Mouse (Mus musculus): ENCODE measurements around the gene Prr7. TPM values are rescaled to one million over a fixed set of nuclear protein-coding genes. Genes with fewer than 3 reads are reported as not detected.

Gene Prr7
- total and polyA plus RNA-seq, 2 experiments from 2014 or later: 7.8 to 108 TPM

DNA sequence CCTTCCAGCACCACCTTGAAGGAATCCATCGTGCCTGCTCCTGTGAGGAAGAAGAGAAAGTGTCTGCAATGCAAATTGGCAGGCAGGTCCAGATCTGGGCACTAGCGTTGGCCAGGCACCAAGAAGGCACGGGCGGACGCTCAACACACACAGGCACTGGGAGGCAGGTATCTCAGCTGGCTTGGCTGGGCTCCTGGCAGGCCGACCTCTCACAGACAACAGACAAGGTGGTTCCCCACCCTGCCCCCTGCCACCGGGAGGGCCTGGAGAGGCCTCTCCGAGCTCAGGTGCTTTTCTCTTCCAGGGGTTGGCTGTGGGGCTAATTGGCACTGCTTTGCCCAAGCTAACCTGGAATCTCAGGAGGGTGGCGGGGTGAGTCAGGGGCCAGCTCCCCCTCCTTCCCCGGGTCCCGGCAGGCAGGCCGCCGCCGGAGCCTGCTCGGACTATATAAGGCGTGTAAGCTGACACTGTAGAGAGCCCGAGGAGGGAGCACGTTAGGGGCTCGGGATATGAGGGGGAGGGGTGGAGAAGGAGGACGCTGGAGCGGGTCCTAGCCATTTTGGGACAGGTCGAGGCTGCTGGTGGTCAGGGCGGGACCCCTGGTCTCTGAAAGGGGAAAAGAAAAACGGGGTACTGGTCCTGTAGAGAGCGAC lies 48.4 kb downstream of the Prr7 start:
- Histone ChIP-seq H3K9ac (peak overlapping the region; percentile 79), H3K4me3 (ENCODE audit: low read depth, low read length) (peak overlapping the region; percentile 82), H3K36me3 (ENCODE audit: insufficient read depth) (peaks cover 20% of the 10 kb centered on the region), H3K4me2 (ENCODE audit: low read depth) (peak overlapping the region; percentile 91), H3K4me1 (ENCODE audit: insufficient read depth) (peaks cover 20% of the 10 kb centered on the region; the same call in 1 of the 2 replicates), H3K27ac (ENCODE audit: low read depth, low read length) (peak overlapping the region; percentile 80; the same call in 1 of the 2 replicates), H3K9me3 (ENCODE audit: low read length) (no peaks in the 10 kb centered on the region), H3K27me3 (ENCODE audit: insufficient read depth, low read length) (no peaks in the 10 kb centered on the region)
- WGBS: 4% methylated on average over 25 of the region's 25 CpGs
- ATAC-seq (peak; percentile 33), DNase-seq (peak; percentile 46)
- no peak for TF ChIP-seq CTCF (IDR thresholded peaks at IDR 0.05; ENCODE audit: low read depth)

GRCm38 (mm10) chr13:55513111-55513748 lies 49.2 kb downstream of the Prr7 start, which contains the start of gene Pdlim7:
Gene Pdlim7 (minus strand): TSS chr13:55513676.
- peak within 1 kb of the TSS; percentile 82 for H3K4me3 ChIP-seq (ENCODE audit: low read depth, low read length)
- peaks cover 20% of the 10 kb centered on the region; the same call in 1 of the 2 replicates for H3K4me1 ChIP-seq (ENCODE audit: insufficient read depth)
- H3K9ac ChIP-seq: peak within 1 kb of the TSS; percentile 79
- no peaks in the 10 kb centered on the region for H3K9me3 ChIP-seq (ENCODE audit: low read length)
- TF ChIP-seq CTCF (IDR thresholded peaks at IDR 0.05; ENCODE audit: low read depth): peak; percentile 91
- H3K27ac ChIP-seq (ENCODE audit: low read depth, low read length): peak within 1 kb of the TSS; percentile 80
- DNase-seq (peak; percentile 89), ATAC-seq (peak; percentile 80)
- peaks cover 17% of the 10 kb centered on the region for H3K36me3 ChIP-seq (ENCODE audit: insufficient read depth)
- peak within 1 kb of the TSS; percentile 91 for H3K4me2 ChIP-seq (ENCODE audit: low read depth)
- no peaks in the 10 kb centered on the region for H3K27me3 ChIP-seq (ENCODE audit: insufficient read depth, low read length)
- under 1% methylated on average over 52 of the region's 55 CpGs for WGBS

DNA sequence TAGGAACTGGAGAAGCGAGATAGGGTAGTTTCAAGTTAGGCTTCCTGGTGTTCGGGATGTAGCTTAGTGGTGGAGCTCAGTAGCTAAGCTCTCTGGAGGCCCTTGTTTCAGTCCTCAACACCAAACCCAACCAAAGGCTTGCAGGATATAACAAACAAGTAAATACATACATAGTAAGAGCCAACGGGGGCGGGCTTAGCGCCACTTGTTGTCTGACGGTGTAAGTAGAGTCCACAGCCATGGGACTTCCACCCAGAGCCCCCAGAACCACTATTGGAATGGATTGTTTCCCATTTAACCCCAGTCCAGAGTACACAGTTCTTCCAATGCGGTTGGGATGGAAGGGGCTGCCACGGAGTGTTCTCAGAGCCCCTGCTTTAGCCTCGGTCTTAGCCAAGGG lies 49.8 kb downstream of the Prr7 start:
- peak overlapping the region; percentile 91 for H3K4me2 ChIP-seq (ENCODE audit: low read depth)
- peak overlapping the region; percentile 82 for H3K4me3 ChIP-seq (ENCODE audit: low read depth, low read length)

GRCm38 (mm10) chr13:55516955-55517354 lies 52.9 kb downstream of the Prr7 start:
- no peak overlapping the region for H3K4me3 ChIP-seq (ENCODE audit: low read depth, low read length)
- no peaks in the 10 kb centered on the region for H3K36me3 ChIP-seq (ENCODE audit: insufficient read depth)
- 2% methylated on average over 5 of the region's 5 CpGs for WGBS
- no peak overlapping the region for H3K4me2 ChIP-seq (ENCODE audit: low read depth)
- no peaks in the 10 kb centered on the region for H3K9me3 ChIP-seq (ENCODE audit: low read length)
- no peak overlapping the region for H3K27ac ChIP-seq (ENCODE audit: low read depth, low read length)
- peaks cover 7% of the 10 kb centered on the region; the same call in 1 of the 2 replicates for H3K4me1 ChIP-seq (ENCODE audit: insufficient read depth)
- peak; percentile 96 for TF ChIP-seq CTCF (IDR thresholded peaks at IDR 0.05; ENCODE audit: low read depth)
- DNase-seq: peak; percentile 92
- no peaks in the 10 kb centered on the region for H3K27me3 ChIP-seq (ENCODE audit: insufficient read depth, low read length)
- no peak overlapping the region for H3K9ac ChIP-seq
- peak; percentile 49; the same call in 1 of the 2 replicates for ATAC-seq

More for the DNA sequence above, 49.8 kb downstream of the Prr7 start:
- 36% methylated on average over 9 of the region's 9 CpGs for WGBS
- DNase-seq (no peak), ATAC-seq (no peak)
- H3K9me3 ChIP-seq (ENCODE audit: low read length): no peaks in the 10 kb centered on the region
- H3K36me3 ChIP-seq (ENCODE audit: insufficient read depth): peaks cover 12% of the 10 kb centered on the region
- H3K27ac ChIP-seq (ENCODE audit: low read depth, low read length): 0 out of 2 replicates have a peak overlapping the region, but pooled peaks have one; percentile 35
- no peaks in the 10 kb centered on the region for H3K27me3 ChIP-seq (ENCODE audit: insufficient read depth, low read length)
- H3K9ac ChIP-seq: peak overlapping the region; percentile 79; the same call in 1 of the 2 replicates
- H3K4me1 ChIP-seq (ENCODE audit: insufficient read depth): peaks cover 20% of the 10 kb centered on the region; the same call in 1 of the 2 replicates
- no peak for TF ChIP-seq CTCF (IDR thresholded peaks at IDR 0.05; ENCODE audit: low read depth)

DNA sequence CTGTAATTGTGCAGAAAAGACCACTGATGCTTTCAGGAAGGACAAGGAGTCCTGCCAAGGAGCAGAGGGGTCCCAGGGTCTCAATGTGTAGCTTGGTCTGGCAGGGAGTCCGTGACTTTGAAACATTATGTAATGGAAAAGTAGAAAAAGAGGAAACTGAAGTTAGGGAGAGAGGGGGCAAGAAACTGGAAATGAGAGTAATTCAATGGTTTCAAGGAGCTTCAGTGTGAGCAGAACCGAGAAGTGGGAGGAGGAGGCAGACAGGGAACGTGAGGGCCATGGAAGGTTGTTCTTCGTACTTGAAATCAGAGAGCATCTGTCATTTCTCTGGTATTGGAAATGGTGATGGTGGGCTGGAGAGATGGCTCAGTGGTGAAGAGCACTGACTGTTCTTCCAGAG lies 55.5 kb downstream of the Prr7 start:
- TF ChIP-seq CTCF (IDR thresholded peaks at IDR 0.05; ENCODE audit: low read depth): no peak
- Histone ChIP-seq H3K9me3 (ENCODE audit: low read length) (no peaks in the 10 kb centered on the region), H3K4me1 (ENCODE audit: insufficient read depth) (no peaks in the 10 kb centered on the region), H3K4me2 (ENCODE audit: low read depth) (no peak overlapping the region), H3K9ac (no peak overlapping the region), H3K27me3 (ENCODE audit: insufficient read depth, low read length) (no peaks in the 10 kb centered on the region), H3K36me3 (ENCODE audit: insufficient read depth) (no peaks in the 10 kb centered on the region), H3K4me3 (ENCODE audit: low read depth, low read length) (no peak overlapping the region), H3K27ac (ENCODE audit: low read depth, low read length) (no peak overlapping the region)
- ATAC-seq (no peak), DNase-seq (no peak)
- WGBS: 75% methylated on average over 4 of the region's 4 CpGs

DNA sequence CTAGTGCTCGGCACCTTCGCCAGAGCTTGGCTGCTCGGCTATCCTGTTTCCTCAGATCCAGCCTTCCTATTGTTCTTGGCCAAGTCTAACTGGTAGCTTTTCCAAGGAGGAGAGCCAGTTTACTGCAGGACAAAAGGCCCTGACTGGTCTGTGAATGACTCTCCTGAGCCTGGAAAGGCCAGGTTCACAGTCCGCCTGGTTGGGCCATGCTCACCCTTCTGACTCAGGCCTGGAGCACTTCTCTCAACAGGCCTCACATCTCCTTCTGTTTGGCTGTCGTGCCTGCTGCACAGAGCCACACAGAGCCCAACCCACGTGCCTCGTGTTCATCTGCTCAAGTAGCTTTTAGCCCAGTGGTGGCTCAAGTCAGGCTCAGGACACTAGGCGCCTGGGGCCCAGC lies 58.7 kb downstream of the Prr7 start:
- Histone ChIP-seq H3K9me3 (ENCODE audit: low read length) (no peaks in the 10 kb centered on the region), H3K27ac (ENCODE audit: low read depth, low read length) (no peak overlapping the region), H3K4me1 (ENCODE audit: insufficient read depth) (no peaks in the 10 kb centered on the region), H3K9ac (no peak overlapping the region), H3K36me3 (ENCODE audit: insufficient read depth) (no peaks in the 10 kb centered on the region), H3K4me3 (ENCODE audit: low read depth, low read length) (no peak overlapping the region), H3K4me2 (ENCODE audit: low read depth) (no peak overlapping the region), H3K27me3 (ENCODE audit: insufficient read depth, low read length) (no peaks in the 10 kb centered on the region)
- WGBS: 52% methylated on average over 8 of the region's 8 CpGs
- TF ChIP-seq CTCF (IDR thresholded peaks at IDR 0.05; ENCODE audit: low read depth): no peak
- ATAC-seq (no peak), DNase-seq (no peak)

Small RNA genes lying within 50 kb of the gene (microRNA-seq; reads per million reads assigned to microRNA genes)
- 0 to 0.61 reads per million in 2 experiments for gene Mir6943
- gene Mir6944: 38.9 to 49.1 reads per million in 2 experiments
- gene Mir6945: 1.2 to 2.0 reads per million in 2 experiments

Other genes starting within 250 kb of the Prr7 start
- 159 and 187 TPM in 2 replicates for gene Prelid1, start 143.8 kb upstream of the Prr7 start, total RNA-seq (2014; rRNA removed)
- gene Prelid1, start 143.8 kb upstream of the Prr7 start, polyA plus RNA-seq (2015; fragmentation: Nextera tagmentation; extraction: Ambion mirVana): 313 and 316 TPM in 2 replicates
- 67.3 and 77.4 TPM in 2 replicates for gene Rab24, start 142.3 kb upstream of the Prr7 start, total RNA-seq (2014; rRNA removed)
- gene Rab24, start 142.3 kb upstream of the Prr7 start, polyA plus RNA-seq (2015; fragmentation: Nextera tagmentation; extraction: Ambion mirVana): 92.3 and 99.4 TPM in 2 replicates
- gene Mxd3, start 134.4 kb upstream of the Prr7 start, total RNA-seq (2014; rRNA removed): 10.1 and 10.5 TPM in 2 replicates
- gene Mxd3, start 134.4 kb upstream of the Prr7 start, polyA plus RNA-seq (2015; fragmentation: Nextera tagmentation; extraction: Ambion mirVana): 7.3 and 9.4 TPM in 2 replicates
- gene Lman2, start 101.5 kb upstream of the Prr7 start, total RNA-seq (2014; rRNA removed): 55.2 and 62.6 TPM in 2 replicates
- gene Lman2, start 101.5 kb upstream of the Prr7 start, polyA plus RNA-seq (2015; fragmentation: Nextera tagmentation; extraction: Ambion mirVana): 32.8 TPM in 2 replicates
- 4.0 and 4.4 TPM in 2 replicates for gene Rgs14, start 94.5 kb upstream of the Prr7 start, total RNA-seq (2014; rRNA removed)
- 2.5 and 3.9 TPM in 2 replicates for gene Rgs14, start 94.5 kb upstream of the Prr7 start, polyA plus RNA-seq (2015; fragmentation: Nextera tagmentation; extraction: Ambion mirVana)
- gene Slc34a1, start 66.1 kb upstream of the Prr7 start, total RNA-seq (2014; rRNA removed): 0.95 TPM in 1 of 2 replicates, not detected in the other
- gene Slc34a1, start 66.1 kb upstream of the Prr7 start, polyA plus RNA-seq (2015; fragmentation: Nextera tagmentation; extraction: Ambion mirVana): 0.29 TPM in 1 of 2 replicates, not detected in the other
- not detected in 2 replicates for gene Pfn3, start 49.0 kb upstream of the Prr7 start, total RNA-seq (2014; rRNA removed)
- 0.93 and 1.5 TPM in 2 replicates for gene Pfn3, start 49.0 kb upstream of the Prr7 start, polyA plus RNA-seq (2015; fragmentation: Nextera tagmentation; extraction: Ambion mirVana)
- gene F12, start 37.5 kb upstream of the Prr7 start, total RNA-seq (2014; rRNA removed): 0.15 TPM in 1 of 2 replicates, not detected in the other
- gene F12, start 37.5 kb upstream of the Prr7 start, polyA plus RNA-seq (2015; fragmentation: Nextera tagmentation; extraction: Ambion mirVana): 0.45 and 0.51 TPM in 2 replicates
- gene Grk6, start 19.2 kb upstream of the Prr7 start, total RNA-seq (2014; rRNA removed): 79.5 and 88.2 TPM in 2 replicates
- gene Grk6, start 19.2 kb upstream of the Prr7 start, polyA plus RNA-seq (2015; fragmentation: Nextera tagmentation; extraction: Ambion mirVana): 38.5 and 40.8 TPM in 2 replicates
- 545 and 619 TPM in 2 replicates for gene Dbn1, start 23.8 kb downstream of the Prr7 start, total RNA-seq (2014; rRNA removed)
- 603 and 619 TPM in 2 replicates for gene Dbn1, start 23.8 kb downstream of the Prr7 start, polyA plus RNA-seq (2015; fragmentation: Nextera tagmentation; extraction: Ambion mirVana)
- 26.6 and 36.7 TPM in 2 replicates for gene Pdlim7, start 49.4 kb downstream of the Prr7 start, total RNA-seq (2014; rRNA removed)
- gene Pdlim7, start 49.4 kb downstream of the Prr7 start, polyA plus RNA-seq (2015; fragmentation: Nextera tagmentation; extraction: Ambion mirVana): 114 and 115 TPM in 2 replicates
- 2.5 and 4.8 TPM in 2 replicates for gene Dok3, start 65.0 kb downstream of the Prr7 start, total RNA-seq (2014; rRNA removed)
- 0.82 TPM in 2 replicates for gene Dok3, start 65.0 kb downstream of the Prr7 start, polyA plus RNA-seq (2015; fragmentation: Nextera tagmentation; extraction: Ambion mirVana)
- 65.2 and 69.6 TPM in 2 replicates for gene Ddx41, start 72.4 kb downstream of the Prr7 start, total RNA-seq (2014; rRNA removed)
- 46.1 and 51.7 TPM in 2 replicates for gene Ddx41, start 72.4 kb downstream of the Prr7 start, polyA plus RNA-seq (2015; fragmentation: Nextera tagmentation; extraction: Ambion mirVana)
- gene Fam193b, start 106.9 kb downstream of the Prr7 start, total RNA-seq (2014; rRNA removed): 88.4 and 93.1 TPM in 2 replicates
- 41.2 and 41.6 TPM in 2 replicates for gene Fam193b, start 106.9 kb downstream of the Prr7 start, polyA plus RNA-seq (2015; fragmentation: Nextera tagmentation; extraction: Ambion mirVana)
- gene Tmed9, start 109.5 kb downstream of the Prr7 start, total RNA-seq (2014; rRNA removed): 52.9 and 56.3 TPM in 2 replicates
- gene Tmed9, start 109.5 kb downstream of the Prr7 start, polyA plus RNA-seq (2015; fragmentation: Nextera tagmentation; extraction: Ambion mirVana): 102 TPM in 2 replicates
- gene B4galt7, start 135.6 kb downstream of the Prr7 start, total RNA-seq (2014; rRNA removed): 57.6 and 63.1 TPM in 2 replicates
- gene B4galt7, start 135.6 kb downstream of the Prr7 start, polyA plus RNA-seq (2015; fragmentation: Nextera tagmentation; extraction: Ambion mirVana): 36.1 and 43.0 TPM in 2 replicates
- gene Caml, start 158.7 kb downstream of the Prr7 start, total RNA-seq (2014; rRNA removed): 87.8 and 115 TPM in 2 replicates
- gene Caml, start 158.7 kb downstream of the Prr7 start, polyA plus RNA-seq (2015; fragmentation: Nextera tagmentation; extraction: Ambion mirVana): 116 and 121 TPM in 2 replicates
- gene Ddx46, start 170.8 kb downstream of the Prr7 start, total RNA-seq (2014; rRNA removed): 28.0 and 34.7 TPM in 2 replicates
- gene Ddx46, start 170.8 kb downstream of the Prr7 start, polyA plus RNA-seq (2015; fragmentation: Nextera tagmentation; extraction: Ambion mirVana): 17.7 and 20.1 TPM in 2 replicates
- gene B230219D22Rik, start 228.9 kb downstream of the Prr7 start, total RNA-seq (2014; rRNA removed): 135 and 167 TPM in 2 replicates
- 40.7 and 59.5 TPM in 2 replicates for gene B230219D22Rik, start 228.9 kb downstream of the Prr7 start, polyA plus RNA-seq (2015; fragmentation: Nextera tagmentation; extraction: Ambion mirVana)

All from forebrain, postnatal 0 days (tissue).